Mouse (Mus musculus) right cerebral cortex, postnatal 14 days (tissue): ENCODE data around the gene Dbnl.

Experiments used
- DNase-seq: peaks from one replicate; pipeline ENCODE4 v3.0.0; 2022

Gene Dbnl

GRCm38 (mm10) chr11:5840346-5840745 lies 52.1 kb downstream of the Dbnl start:
- no peak for DNase-seq

GRCm38 (mm10) chr11:5841751-5842150 lies 53.5 kb downstream of the Dbnl start:
- no peak for DNase-seq

GRCm38 (mm10) chr11:5843131-5843530 lies 54.8 kb downstream of the Dbnl start:
- no peak for DNase-seq

- no peak for DNase-seq
Measured at GRCm38 (mm10) chr11:5846639-5847345, 58.5 kb downstream of the Dbnl start.

GRCm38 (mm10) chr11:5848741-5849140 lies 60.5 kb downstream of the Dbnl start:
- peak; percentile 55 for DNase-seq

GRCm38 (mm10) chr11:5849316-5849715 lies 61.0 kb downstream of the Dbnl start:
- peak; percentile 41 for DNase-seq

- DNase-seq: no peak
Measured at GRCm38 (mm10) chr11:5850452-5850851, 62.2 kb downstream of the Dbnl start.
